Mouse (Mus musculus) liver, adult 2 months (tissue): ENCODE measurements around the gene Smim6.

Source experiments
- CTCF ChIP-seq: fragments of 200-500 bp; IDR thresholded peaks from 2 replicates; pipeline ENCODE4 v1.5.1; 2011; ENCODE audit warnings: low read depth, low read length, control low read depth
- POLR2A ChIP-seq: fragments of 200-500 bp; IDR thresholded peaks from 2 replicates; pipeline ENCODE4 v1.6.1; 2011; ENCODE audit warnings: low read length, control low read depth; ENCODE audit not compliant: insufficient read depth; ENCODE audit errors: extremely low read depth

- TF ChIP-seq CTCF (no peak), POLR2A (no peak)
Observed at GRCm38 (mm10) chr11:115902831-115903230, 9.0 kb upstream of the Smim6 start.
